Mouse (Mus musculus) neural tube, embryonic 11.5 days (tissue): ENCODE data around the gene Trip11. TPM values are rescaled to one million over a fixed set of nuclear protein-coding genes. Genes with fewer than 3 reads are reported as not detected.
A peak's percentile ranks its signal among the peaks of the same experiment; 100 is the strongest.

Experiments
- ATAC-seq: fragments of 200-750 bp; cut with Nextera tagmentation; 2 replicates; pipeline ENCODE4 v1.8.0; 2017; ENCODE audit warnings: moderate number of reproducible peaks, mild to moderate bottlenecking, moderate TSS enrichment, moderate library complexity; ENCODE audit not compliant: insufficient read depth, low FRiP score, low TSS enrichment
- DNase-seq: peaks from one replicate; pipeline ENCODE4 v3.0.0-alpha.2; 2015; ENCODE audit warnings: low spot score
- H3K27ac ChIP-seq: fragments of 300-500 bp; sonication (generic); 2 replicates; pipeline ENCODE4 v1.5.1; 2014; ENCODE audit warnings: low read depth, mild to moderate bottlenecking, low read length
- H3K27me3 ChIP-seq: fragments of 300-500 bp; sonication (generic); 2 replicates; pipeline ENCODE4 v1.6.1; 2014; ENCODE audit warnings: mild to moderate bottlenecking, low read length, mixed read lengths; ENCODE audit not compliant: control insufficient read depth, insufficient read depth
- H3K36me3 ChIP-seq: fragments of 300-500 bp; sonication (generic); 2 replicates; pipeline ENCODE4 v1.6.1; 2014; ENCODE audit warnings: mild to moderate bottlenecking, low read length, moderate library complexity, mixed read lengths; ENCODE audit not compliant: control insufficient read depth, insufficient read depth
- H3K4me1 ChIP-seq: fragments of 300-500 bp; sonication (generic); 2 replicates; pipeline ENCODE4 v1.6.1; 2014; ENCODE audit warnings: low read length, mixed read lengths; ENCODE audit not compliant: control insufficient read depth, insufficient read depth
- H3K4me2 ChIP-seq: fragments of 300-500 bp; sonication (generic); 2 replicates; pipeline ENCODE4 v1.6.1; 2014; ENCODE audit warnings: low read depth, mild to moderate bottlenecking, moderate library complexity
- H3K4me3 ChIP-seq: fragments of 300-500 bp; sonication (generic); 2 replicates; pipeline ENCODE4 v1.5.1; 2014; ENCODE audit warnings: low read depth, low read length
- H3K9ac ChIP-seq: fragments of 300-500 bp; sonication (generic); 2 replicates; pipeline ENCODE4 v1.6.1; 2014; ENCODE audit warnings: mild to moderate bottlenecking, low read length
- H3K9me3 ChIP-seq: fragments of 300-500 bp; sonication (generic); 2 replicates; pipeline ENCODE4 v1.6.1; 2016; ENCODE audit warnings: low read length; ENCODE audit not compliant: control insufficient read depth
- WGBS: fragments of 180-500 bp; shearing (Covaris S2); extraction: QIAGEN DNeasy Blood & Tissue Kit; methylation state at CpG from one replicate; pipeline ENCODE4 v1.1.7; 2014; 5-methylcytosine and 5-hydroxymethylcytosine counted together
- polyA plus RNA-seq: library from polyadenylated mRNA; unstranded; fragments of >200 nt; fragmentation: Nextera tagmentation; extraction: Ambion mirVana; gene quantifications from 2 replicates; pipeline ENCODE4 v1.2.1, GENCODE M21; 2014

The Trip11 gene
- polyA plus RNA-seq, 1 experiment from 2014 or later: 12.0 TPM

- no peaks in the 10 kb centered on the region for H3K9me3 ChIP-seq
- no peaks in the 10 kb centered on the region for H3K36me3 ChIP-seq
- 50% methylated on average over 3 of the region's 3 CpGs for WGBS
- DNase-seq: no peak
- no peak overlapping the region for H3K4me2 ChIP-seq
- no peak overlapping the region for H3K27ac ChIP-seq
- H3K9ac ChIP-seq: no peak overlapping the region
- H3K4me1 ChIP-seq: no peaks in the 10 kb centered on the region
- H3K4me3 ChIP-seq: no peak overlapping the region
- H3K27me3 ChIP-seq: 0 out of 2 replicates have a peak, but pooled peaks cover 6% of the 10 kb centered on the region
- no peak for ATAC-seq
Measured at GRCm38 (mm10) chr12:101821596-101821995, 91.5 kb downstream of the Trip11 start.

GRCm38 (mm10) chr12:101819570-101819969 lies 93.5 kb downstream of the Trip11 start:
- Histone ChIP-seq H3K9ac (no peak overlapping the region), H3K36me3 (no peaks in the 10 kb centered on the region), H3K27ac (no peak overlapping the region), H3K4me3 (no peak overlapping the region), H3K4me2 (peak overlapping the region; percentile 97), H3K4me1 (no peaks in the 10 kb centered on the region), H3K27me3 (0 out of 2 replicates have a peak, but pooled peaks cover 6% of the 10 kb centered on the region), H3K9me3 (no peaks in the 10 kb centered on the region)
- no peak for DNase-seq
- ATAC-seq: no peak
- 46% methylated on average over 9 of the region's 9 CpGs for WGBS

DNA sequence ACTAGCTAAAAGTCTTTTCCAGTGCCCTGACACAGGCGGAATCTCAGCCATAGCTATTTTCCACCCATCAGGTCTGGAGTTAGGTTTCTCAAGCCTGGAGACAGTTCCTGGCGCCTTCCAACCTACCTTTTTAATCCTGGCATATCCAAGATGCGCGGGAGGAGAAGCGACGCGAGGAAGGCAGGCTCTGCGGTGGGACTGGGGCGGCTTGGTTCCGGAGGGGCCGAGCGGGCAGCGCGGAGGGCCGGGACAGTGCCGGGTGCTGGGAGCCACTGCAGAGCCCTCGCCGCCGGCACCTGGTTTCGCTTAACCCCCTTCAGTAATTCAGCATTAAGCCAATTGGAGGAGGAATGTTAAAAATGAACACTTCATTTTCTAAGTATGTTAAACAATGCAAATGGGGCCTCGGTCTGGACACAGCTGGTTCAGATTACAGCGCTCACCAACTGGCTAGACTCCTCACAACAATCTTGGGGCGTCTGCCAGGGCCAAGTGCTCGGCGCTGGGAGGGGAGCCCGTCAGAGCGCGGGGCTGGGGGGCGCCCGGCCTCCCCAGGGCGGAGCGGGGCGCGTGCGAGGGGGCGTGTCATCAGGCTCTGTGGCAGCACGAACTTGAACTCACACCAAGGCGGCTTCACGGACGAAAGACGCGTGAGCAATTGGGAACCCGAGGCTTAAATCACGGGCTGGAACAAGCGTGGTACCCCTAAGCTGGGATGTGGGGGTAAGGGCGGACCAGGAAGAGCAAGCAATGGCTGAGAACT lies 94.3 kb downstream of the Trip11 start, which contains the start of gene Fbln5:
Gene Fbln5, minus strand, starts transcription at position 448 of the 763 bp plus-strand sequence.
- H3K27ac ChIP-seq: no peak within 1 kb of the TSS
- peak within 1 kb of the TSS; percentile 44 for H3K9ac ChIP-seq
- peak within 1 kb of the TSS; percentile 43 for H3K4me3 ChIP-seq
- under 1% methylated on average over 45 of the region's 46 CpGs for WGBS
- DNase-seq: peak; percentile 60
- peak; percentile 68 for ATAC-seq
- H3K4me2 ChIP-seq: peak within 1 kb of the TSS; percentile 97
- H3K9me3 ChIP-seq: no peaks in the 10 kb centered on the region
- no peaks in the 10 kb centered on the region for H3K36me3 ChIP-seq
- no peaks in the 10 kb centered on the region for H3K4me1 ChIP-seq
- H3K27me3 ChIP-seq: 0 out of 2 replicates have a peak, but pooled peaks cover 6% of the 10 kb centered on the region

- DNase-seq (no peak), ATAC-seq (no peak)
- Histone ChIP-seq H3K4me2 (peak overlapping the region; percentile 97), H3K4me3 (peak overlapping the region; percentile 43; the same call in 1 of the 2 replicates), H3K27me3 (0 out of 2 replicates have a peak, but pooled peaks cover 6% of the 10 kb centered on the region), H3K27ac (no peak overlapping the region), H3K9me3 (no peaks in the 10 kb centered on the region), H3K4me1 (no peaks in the 10 kb centered on the region), H3K36me3 (no peaks in the 10 kb centered on the region), H3K9ac (no peak overlapping the region)
- 36% methylated on average over 11 of the region's 11 CpGs for WGBS
Measured at GRCm38 (mm10) chr12:101818246-101818607, 94.8 kb downstream of the Trip11 start.

GRCm38 (mm10) chr12:101816810-101817209 lies 96.3 kb downstream of the Trip11 start:
- Histone ChIP-seq H3K27ac (no peak overlapping the region), H3K9ac (no peak overlapping the region), H3K27me3 (0 out of 2 replicates have a peak, but pooled peaks cover 6% of the 10 kb centered on the region), H3K4me2 (no peak overlapping the region), H3K9me3 (no peaks in the 10 kb centered on the region), H3K4me3 (no peak overlapping the region), H3K4me1 (no peaks in the 10 kb centered on the region), H3K36me3 (no peaks in the 10 kb centered on the region)
- 50% methylated on average over 5 of the region's 5 CpGs for WGBS
- peak; percentile 30 for DNase-seq
- ATAC-seq: no peak

DNA sequence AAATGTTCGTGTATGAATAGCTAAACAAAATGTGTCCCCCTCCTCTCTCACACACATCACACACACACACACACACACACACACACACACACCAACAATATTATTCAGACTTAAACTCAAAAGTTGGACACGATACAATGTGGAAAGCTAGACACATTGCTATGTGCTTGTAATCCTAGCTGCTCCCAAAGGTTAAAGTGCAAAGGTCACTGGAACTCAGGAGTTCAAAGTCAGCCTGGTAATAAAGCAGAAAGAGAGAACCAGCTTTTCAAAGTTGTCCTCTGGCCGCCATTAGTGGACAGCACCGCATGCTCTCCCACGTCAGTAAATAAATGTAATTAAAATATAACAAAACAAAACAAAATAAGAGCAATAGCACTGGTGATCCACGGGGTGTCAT lies 97.3 kb downstream of the Trip11 start:
- Histone ChIP-seq H3K36me3 (no peaks in the 10 kb centered on the region), H3K27ac (no peak overlapping the region), H3K9me3 (no peaks in the 10 kb centered on the region), H3K27me3 (0 out of 2 replicates have a peak, but pooled peaks cover 6% of the 10 kb centered on the region), H3K4me2 (no peak overlapping the region), H3K4me3 (no peak overlapping the region), H3K4me1 (no peaks in the 10 kb centered on the region), H3K9ac (no peak overlapping the region)
- no peak for DNase-seq
- 82% methylated on average over 6 of the region's 6 CpGs for WGBS
- no peak for ATAC-seq

DNA sequence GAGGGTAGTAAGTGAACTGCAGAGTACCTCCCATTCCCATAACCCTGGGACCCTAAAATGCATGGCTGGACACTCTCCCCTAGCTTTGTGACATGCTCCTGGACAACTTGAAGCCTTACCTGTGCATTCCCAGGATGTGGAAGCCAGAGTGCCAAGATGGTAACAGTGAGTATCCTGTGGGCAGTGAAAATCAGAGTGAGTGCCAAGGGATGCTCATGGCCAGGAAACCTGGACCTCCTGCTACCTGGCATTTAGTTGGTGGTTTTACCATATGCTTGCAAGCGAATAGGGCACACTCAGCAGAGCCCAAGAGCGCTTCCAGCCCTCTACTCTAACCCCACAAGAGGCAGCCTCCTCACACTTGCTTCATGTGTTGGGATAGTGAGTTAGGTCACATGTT lies 98.6 kb downstream of the Trip11 start:
- Histone ChIP-seq H3K27ac (no peak overlapping the region), H3K4me1 (no peaks in the 10 kb centered on the region), H3K9me3 (no peaks in the 10 kb centered on the region), H3K4me3 (no peak overlapping the region), H3K27me3 (0 out of 2 replicates have a peak, but pooled peaks cover 6% of the 10 kb centered on the region), H3K36me3 (no peaks in the 10 kb centered on the region), H3K4me2 (no peak overlapping the region), H3K9ac (no peak overlapping the region)
- ATAC-seq (no peak), DNase-seq (no peak)
- 88% methylated on average over 2 of the region's 2 CpGs for WGBS

- H3K4me3 ChIP-seq: no peak overlapping the region
- no peak overlapping the region for H3K4me2 ChIP-seq
- DNase-seq (no peak), ATAC-seq (no peak)
- H3K27ac ChIP-seq: no peak overlapping the region
- H3K4me1 ChIP-seq: no peaks in the 10 kb centered on the region
- H3K9me3 ChIP-seq: no peaks in the 10 kb centered on the region
- WGBS: 63% methylated on average over 6 of the region's 6 CpGs
- no peak overlapping the region for H3K9ac ChIP-seq
- H3K36me3 ChIP-seq: no peaks in the 10 kb centered on the region
- H3K27me3 ChIP-seq: no peaks in the 10 kb centered on the region
Measured at GRCm38 (mm10) chr12:101811181-101811580, 101.9 kb downstream of the Trip11 start.

DNA sequence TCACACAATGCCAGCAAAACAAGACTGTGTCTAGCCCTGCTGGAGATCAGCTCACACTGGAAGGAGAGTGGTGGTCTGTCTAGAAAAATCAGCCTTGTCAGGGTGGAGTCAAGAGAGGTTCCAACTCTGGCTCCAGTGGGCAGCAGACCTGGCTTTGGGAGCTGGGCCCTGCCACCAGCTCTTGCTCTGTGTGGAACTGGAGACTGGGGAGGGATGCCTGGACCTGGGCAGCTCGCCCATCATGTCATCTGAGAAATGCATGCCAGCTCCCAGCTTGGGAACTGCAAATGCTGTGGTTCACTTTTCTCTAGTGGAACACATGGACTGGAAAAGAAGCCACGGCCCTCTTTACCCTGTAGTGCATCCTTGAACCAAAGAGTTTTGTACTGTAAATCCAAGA lies 102.6 kb downstream of the Trip11 start:
- DNase-seq: no peak
- Histone ChIP-seq H3K4me2 (no peak overlapping the region), H3K4me1 (no peaks in the 10 kb centered on the region), H3K9me3 (no peaks in the 10 kb centered on the region), H3K27me3 (no peaks in the 10 kb centered on the region), H3K4me3 (no peak overlapping the region), H3K27ac (no peak overlapping the region), H3K9ac (no peak overlapping the region), H3K36me3 (no peaks in the 10 kb centered on the region)
- WGBS: 69% methylated on average over 2 of the region's 2 CpGs
- no peak for ATAC-seq
